Mouse (Mus musculus): Measurements from ENCODE around the gene Aagab. TPM values are rescaled to one million over a fixed set of nuclear protein-coding genes. Genes with fewer than 3 reads are reported as not detected.
A peak's percentile ranks its signal among the peaks of the same experiment; 100 is the strongest.

Gene Aagab
- polyA plus RNA-seq, 1 experiment from 2014 or later = 26.5 TPM

- Histone ChIP-seq H3K4me1 (replicated peaks; ENCODE audit: control insufficient read depth, insufficient read depth, low read length) (peaks cover 3% of the 10 kb centered on the region; the same call in 1 of the 2 replicates), H3K36me3 (ENCODE audit: control insufficient read depth, insufficient read depth) (no peaks in the 10 kb centered on the region; the same call in 1 of the 2 replicates), H3K9me3 (ENCODE audit: control insufficient read depth) (no peaks in the 10 kb centered on the region), H3K4me2 (replicated peaks; ENCODE audit: low read depth) (no peak overlapping the region), H3K9ac (ENCODE audit: low read depth, low read length) (no peak overlapping the region), H3K27me3 (replicated peaks; ENCODE audit: control insufficient read depth, insufficient read depth, low read length) (no peaks in the 10 kb centered on the region), H3K4me3 (ENCODE audit: low read depth, low read length) (no peak overlapping the region), H3K27ac (ENCODE audit: low read depth, low read length) (no peak overlapping the region)
- TF ChIP-seq CTCF (IDR thresholded peaks at IDR 0.05; ENCODE audit: low read depth) = peak; percentile 52
- ATAC-seq = no peak
- WGBS = 93% methylated on average over 6 of the region's 6 CpGs
Measured at GRCm38 (mm10) chr9:63610231-63610630, 7.8 kb downstream of the Aagab start.

GRCm38 (mm10) chr9:63610841-63611366, 8.4 kb downstream of the Aagab start:
- ATAC-seq = no peak
- no peak for TF ChIP-seq CTCF (IDR thresholded peaks at IDR 0.05; ENCODE audit: low read depth)

GRCm38 (mm10) chr9:63611967-63612366, 9.5 kb downstream of the Aagab start:
- no peaks in the 10 kb centered on the region for H3K9me3 ChIP-seq (ENCODE audit: control insufficient read depth)
- H3K36me3 ChIP-seq (ENCODE audit: control insufficient read depth, insufficient read depth) = peaks cover 3% of the 10 kb centered on the region; the same call in 1 of the 2 replicates
- H3K27me3 ChIP-seq (replicated peaks; ENCODE audit: control insufficient read depth, insufficient read depth, low read length) = no peaks in the 10 kb centered on the region
- H3K27ac ChIP-seq (ENCODE audit: low read depth, low read length) = no peak overlapping the region
- H3K9ac ChIP-seq (ENCODE audit: low read depth, low read length) = no peak overlapping the region
- ATAC-seq = no peak
- TF ChIP-seq CTCF (IDR thresholded peaks at IDR 0.05; ENCODE audit: low read depth) = no peak
- WGBS = 69% methylated on average over 5 of the region's 5 CpGs
- no peak overlapping the region for H3K4me2 ChIP-seq (replicated peaks; ENCODE audit: low read depth)
- H3K4me3 ChIP-seq (ENCODE audit: low read depth, low read length) = no peak overlapping the region
- H3K4me1 ChIP-seq (replicated peaks; ENCODE audit: control insufficient read depth, insufficient read depth, low read length) = peaks cover 3% of the 10 kb centered on the region; the same call in 1 of the 2 replicates

More at GRCm38 (mm10) chr9:63610841-63611366, 8.4 kb downstream of the Aagab start:
- Histone ChIP-seq H3K27me3 (replicated peaks; ENCODE audit: control insufficient read depth, insufficient read depth, low read length) (no peaks in the 10 kb centered on the region), H3K27ac (ENCODE audit: low read depth, low read length) (no peak overlapping the region), H3K9me3 (ENCODE audit: control insufficient read depth) (no peaks in the 10 kb centered on the region), H3K4me1 (replicated peaks; ENCODE audit: control insufficient read depth, insufficient read depth, low read length) (peaks cover 3% of the 10 kb centered on the region; the same call in 1 of the 2 replicates), H3K4me2 (replicated peaks; ENCODE audit: low read depth) (no peak overlapping the region), H3K4me3 (ENCODE audit: low read depth, low read length) (no peak overlapping the region), H3K36me3 (ENCODE audit: control insufficient read depth, insufficient read depth) (no peaks in the 10 kb centered on the region; the same call in 1 of the 2 replicates), H3K9ac (ENCODE audit: low read depth, low read length) (no peak overlapping the region)
- WGBS = 54% methylated on average over 13 of the region's 13 CpGs

- Histone ChIP-seq H3K27me3 (replicated peaks; ENCODE audit: control insufficient read depth, insufficient read depth, low read length) (no peaks in the 10 kb centered on the region), H3K27ac (ENCODE audit: low read depth, low read length) (peak overlapping the region; percentile 54; the same call in 1 of the 2 replicates), H3K4me1 (replicated peaks; ENCODE audit: control insufficient read depth, insufficient read depth, low read length) (peaks cover 3% of the 10 kb centered on the region; the same call in 1 of the 2 replicates), H3K4me3 (ENCODE audit: low read depth, low read length) (no peak overlapping the region), H3K9ac (ENCODE audit: low read depth, low read length) (0 out of 2 replicates have a peak overlapping the region, but pooled peaks have one; percentile 26), H3K36me3 (ENCODE audit: control insufficient read depth, insufficient read depth) (peaks cover 11% of the 10 kb centered on the region; the same call in 1 of the 2 replicates), H3K4me2 (replicated peaks; ENCODE audit: low read depth) (peak overlapping the region; percentile 30), H3K9me3 (ENCODE audit: control insufficient read depth) (no peaks in the 10 kb centered on the region)
- peak; percentile 62 for TF ChIP-seq CTCF (IDR thresholded peaks at IDR 0.05; ENCODE audit: low read depth)
- 43% methylated on average over 16 of the region's 16 CpGs for WGBS
- ATAC-seq = peak; percentile 50
Measured at GRCm38 (mm10) chr9:63612565-63613515, 10.4 kb downstream of the Aagab start.

- H3K4me3 ChIP-seq (ENCODE audit: low read depth, low read length) = no peak overlapping the region
- no peaks in the 10 kb centered on the region for H3K27me3 ChIP-seq (replicated peaks; ENCODE audit: control insufficient read depth, insufficient read depth, low read length)
- WGBS = 4% methylated on average over 1 of the region's 1 CpGs
- H3K9me3 ChIP-seq (ENCODE audit: control insufficient read depth) = no peaks in the 10 kb centered on the region
- ATAC-seq = peak; percentile 70
- no peak for TF ChIP-seq CTCF (IDR thresholded peaks at IDR 0.05; ENCODE audit: low read depth)
- H3K4me2 ChIP-seq (replicated peaks; ENCODE audit: low read depth) = peak overlapping the region; percentile 30
- peaks cover 3% of the 10 kb centered on the region; the same call in 1 of the 2 replicates for H3K4me1 ChIP-seq (replicated peaks; ENCODE audit: control insufficient read depth, insufficient read depth, low read length)
- peak overlapping the region; percentile 54; the same call in 1 of the 2 replicates for H3K27ac ChIP-seq (ENCODE audit: low read depth, low read length)
- H3K9ac ChIP-seq (ENCODE audit: low read depth, low read length) = 0 out of 2 replicates have a peak overlapping the region, but pooled peaks have one; percentile 26
- H3K36me3 ChIP-seq (ENCODE audit: control insufficient read depth, insufficient read depth) = peaks cover 16% of the 10 kb centered on the region; the same call in 1 of the 2 replicates
Measured at GRCm38 (mm10) chr9:63613569-63613968, 11.1 kb downstream of the Aagab start.
